Mouse (Mus musculus): Measurements from ENCODE around the gene Peli3. TPM values are rescaled to one million over a fixed set of nuclear protein-coding genes. Genes with fewer than 3 reads are reported as not detected.

Gene Peli3
- polyA plus RNA-seq, 1 experiment, result 3.6 TPM

DNA sequence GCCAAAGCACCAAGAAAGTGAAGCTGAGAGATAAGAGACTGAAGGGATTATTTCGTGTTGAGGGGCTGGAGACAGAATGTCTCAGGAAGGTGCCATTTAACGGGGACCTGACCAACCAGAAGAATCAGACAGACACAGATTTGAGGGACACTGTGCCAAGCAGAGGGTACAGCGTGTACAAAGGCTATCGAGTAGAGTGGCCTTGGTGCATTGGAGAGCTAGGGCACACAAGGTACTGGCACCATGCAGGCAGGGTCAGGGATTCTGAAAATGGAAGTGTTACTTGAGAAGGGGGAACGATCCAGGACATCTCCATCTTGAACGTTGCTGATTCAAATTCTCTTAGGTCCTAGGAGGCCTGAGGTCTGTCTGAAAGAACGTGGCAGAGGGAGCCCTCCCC is 33.6 kb downstream of the Peli3 start:
- H3K27ac ChIP-seq (ENCODE audit: insufficient read depth, low read depth, low read length), result no peak overlapping the region
- H3K27me3 ChIP-seq (replicated peaks; ENCODE audit: control insufficient read depth, insufficient read depth, low read length), result no peaks in the 10 kb centered on the region
- DNase-seq, result no peak
- H3K36me3 ChIP-seq (ENCODE audit: control insufficient read depth, insufficient read depth, low read length), result no peaks in the 10 kb centered on the region
- no peak for TF ChIP-seq CTCF (conservative IDR thresholded peaks at IDR 0.05; ENCODE audit: insufficient read depth, insufficient read length, low read depth, low read length)
- no peak for TF ChIP-seq POLR2A (IDR thresholded peaks at IDR 0.05; ENCODE audit: low read depth, low read length)
- H3K4me1 ChIP-seq (ENCODE audit: control insufficient read depth, insufficient read depth, low read length), result peaks cover 4% of the 10 kb centered on the region
- 91% methylated on average over 7 of the region's 7 CpGs for WGBS
- H3K4me3 ChIP-seq (ENCODE audit: insufficient read depth, low read depth, low read length), result no peak overlapping the region

DNA sequence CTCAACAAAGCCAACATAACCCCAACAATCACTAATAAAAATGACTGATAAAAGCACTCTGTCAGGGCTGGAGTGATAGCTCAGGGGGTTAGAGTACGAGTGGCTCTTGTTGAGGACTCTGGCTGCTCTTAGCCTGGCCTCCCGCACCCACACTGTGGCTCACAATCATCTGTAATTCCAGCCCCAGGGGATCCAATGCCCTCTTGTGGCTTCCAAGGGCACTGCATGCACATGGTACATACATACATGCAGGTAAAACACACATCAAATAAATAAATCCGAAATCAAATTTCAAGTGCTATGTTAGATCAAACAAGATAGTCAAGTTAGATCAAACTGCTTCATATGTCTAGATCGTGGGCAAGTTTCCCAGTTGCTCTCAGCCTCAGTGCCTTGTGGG is 34.8 kb downstream of the Peli3 start:
- Histone ChIP-seq H3K27me3 (replicated peaks; ENCODE audit: control insufficient read depth, insufficient read depth, low read length) (no peaks in the 10 kb centered on the region), H3K4me1 (ENCODE audit: control insufficient read depth, insufficient read depth, low read length) (peaks cover 4% of the 10 kb centered on the region), H3K4me3 (ENCODE audit: insufficient read depth, low read depth, low read length) (no peak overlapping the region), H3K36me3 (ENCODE audit: control insufficient read depth, insufficient read depth, low read length) (no peaks in the 10 kb centered on the region), H3K27ac (ENCODE audit: insufficient read depth, low read depth, low read length) (no peak overlapping the region)
- WGBS, result 74% methylated on average over 4 of the region's 4 CpGs
- TF ChIP-seq CTCF (conservative IDR thresholded peaks at IDR 0.05; ENCODE audit: insufficient read depth, insufficient read length, low read depth, low read length) (peak; percentile 65), POLR2A (IDR thresholded peaks at IDR 0.05; ENCODE audit: low read depth, low read length) (no peak)
- peak; percentile 48 for DNase-seq

DNA sequence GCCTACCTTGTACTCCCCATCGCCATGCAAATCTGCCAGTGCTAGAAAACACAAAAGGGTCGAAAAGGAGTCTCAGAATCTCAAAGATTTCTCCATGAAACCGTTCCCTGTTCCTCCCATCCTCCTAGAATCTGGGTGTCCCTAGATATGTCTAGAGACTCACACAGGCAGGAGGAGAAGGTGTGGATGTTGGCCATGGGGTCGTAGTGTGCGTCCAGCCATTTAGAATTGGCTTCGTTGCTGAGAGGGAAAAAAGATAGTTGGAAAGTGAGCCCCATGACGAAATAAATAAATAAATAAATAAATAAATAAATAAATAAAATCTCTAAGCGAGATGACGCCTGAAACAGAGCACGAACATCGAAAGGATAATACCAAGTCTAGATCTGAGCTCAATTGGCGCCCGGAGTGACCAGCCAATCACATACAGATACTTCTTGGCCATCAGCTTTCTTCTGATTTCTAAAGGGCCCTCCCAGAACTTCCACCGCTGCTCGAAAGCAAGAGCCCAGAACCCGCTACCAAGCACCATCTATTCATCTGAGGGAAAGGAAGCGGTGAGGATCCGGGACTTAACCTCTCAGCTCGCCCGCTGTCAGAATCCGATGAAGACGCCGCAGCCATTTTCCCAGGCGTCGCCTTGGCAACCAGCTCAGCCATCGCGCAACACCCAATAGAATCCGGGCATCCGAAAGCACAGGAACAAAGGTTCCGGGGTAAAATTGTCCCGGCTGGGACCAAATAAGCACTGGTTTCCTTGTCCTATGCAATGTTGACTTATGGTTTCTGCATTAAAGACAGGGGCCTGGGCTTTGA is 36.7 kb downstream of the Peli3 start, which contains the start of gene Bbs1:
TSS of gene Bbs1 (minus strand) at position 650 of the 816 bp plus-strand sequence.
- H3K27me3 ChIP-seq (replicated peaks; ENCODE audit: control insufficient read depth, insufficient read depth, low read length), result no peaks in the 10 kb centered on the region
- H3K27ac ChIP-seq (ENCODE audit: insufficient read depth, low read depth, low read length), result no peak within 1 kb of the TSS
- TF ChIP-seq POLR2A (IDR thresholded peaks at IDR 0.05; ENCODE audit: low read depth, low read length), result no peak
- no peak for TF ChIP-seq CTCF (conservative IDR thresholded peaks at IDR 0.05; ENCODE audit: insufficient read depth, insufficient read length, low read depth, low read length)
- peak; percentile 87 for DNase-seq
- H3K36me3 ChIP-seq (ENCODE audit: control insufficient read depth, insufficient read depth, low read length), result no peaks in the 10 kb centered on the region
- H3K4me3 ChIP-seq (ENCODE audit: insufficient read depth, low read depth, low read length), result peak within 1 kb of the TSS; percentile 83
- H3K4me1 ChIP-seq (ENCODE audit: control insufficient read depth, insufficient read depth, low read length), result peaks cover 4% of the 10 kb centered on the region
- WGBS, result 5% methylated on average over 31 of the region's 31 CpGs

DNA sequence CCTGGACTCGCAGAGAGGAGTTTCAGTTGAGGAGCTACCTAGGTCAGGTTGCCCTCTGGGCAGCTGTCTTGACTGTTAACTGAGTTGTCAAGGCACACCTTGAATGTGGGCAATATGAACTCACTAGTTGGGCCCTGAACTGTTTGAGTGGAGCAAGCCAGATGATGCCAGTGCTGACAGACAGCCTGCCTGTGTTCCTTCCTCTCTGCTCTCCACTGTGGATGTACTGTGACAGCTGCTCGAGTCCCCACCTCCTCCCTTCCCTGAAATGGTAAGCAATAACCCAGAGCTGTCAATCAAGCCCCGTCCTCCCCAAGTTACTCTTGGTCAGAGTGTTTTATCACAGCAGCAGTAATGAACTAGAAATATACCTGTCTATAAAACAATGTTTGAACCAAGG is 43.0 kb downstream of the Peli3 start:
- no peak for TF ChIP-seq CTCF (conservative IDR thresholded peaks at IDR 0.05; ENCODE audit: insufficient read depth, insufficient read length, low read depth, low read length)
- no peak for TF ChIP-seq POLR2A (IDR thresholded peaks at IDR 0.05; ENCODE audit: low read depth, low read length)
- no peaks in the 10 kb centered on the region for H3K4me1 ChIP-seq (ENCODE audit: control insufficient read depth, insufficient read depth, low read length)
- 65% methylated on average over 3 of the region's 3 CpGs for WGBS
- no peaks in the 10 kb centered on the region for H3K36me3 ChIP-seq (ENCODE audit: control insufficient read depth, insufficient read depth, low read length)
- no peak overlapping the region for H3K27ac ChIP-seq (ENCODE audit: insufficient read depth, low read depth, low read length)
- no peak overlapping the region for H3K4me3 ChIP-seq (ENCODE audit: insufficient read depth, low read depth, low read length)
- DNase-seq, result no peak
- no peaks in the 10 kb centered on the region for H3K27me3 ChIP-seq (replicated peaks; ENCODE audit: control insufficient read depth, insufficient read depth, low read length)

DNA sequence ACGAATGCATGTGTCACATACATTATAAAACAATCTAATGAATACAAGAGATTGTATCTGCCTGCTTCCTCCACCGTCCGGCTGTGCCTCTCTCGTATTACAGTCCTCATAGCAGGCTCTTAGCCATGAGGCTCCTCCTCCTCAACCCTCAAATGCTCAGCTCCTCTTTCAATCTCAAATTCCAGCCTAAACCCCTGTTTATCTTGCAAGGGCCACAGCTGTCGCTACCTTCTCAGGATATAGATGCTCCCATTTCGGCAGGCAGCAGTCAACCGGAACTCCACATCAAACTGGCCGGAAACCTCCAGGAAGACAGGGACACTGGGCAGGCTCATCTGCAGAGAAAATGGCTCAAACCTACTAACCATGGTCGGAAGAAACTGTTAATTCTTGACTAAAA is 44.0 kb downstream of the Peli3 start:
- no peak for DNase-seq
- no peak overlapping the region for H3K27ac ChIP-seq (ENCODE audit: insufficient read depth, low read depth, low read length)
- 60% methylated on average over 9 of the region's 9 CpGs for WGBS

DNA sequence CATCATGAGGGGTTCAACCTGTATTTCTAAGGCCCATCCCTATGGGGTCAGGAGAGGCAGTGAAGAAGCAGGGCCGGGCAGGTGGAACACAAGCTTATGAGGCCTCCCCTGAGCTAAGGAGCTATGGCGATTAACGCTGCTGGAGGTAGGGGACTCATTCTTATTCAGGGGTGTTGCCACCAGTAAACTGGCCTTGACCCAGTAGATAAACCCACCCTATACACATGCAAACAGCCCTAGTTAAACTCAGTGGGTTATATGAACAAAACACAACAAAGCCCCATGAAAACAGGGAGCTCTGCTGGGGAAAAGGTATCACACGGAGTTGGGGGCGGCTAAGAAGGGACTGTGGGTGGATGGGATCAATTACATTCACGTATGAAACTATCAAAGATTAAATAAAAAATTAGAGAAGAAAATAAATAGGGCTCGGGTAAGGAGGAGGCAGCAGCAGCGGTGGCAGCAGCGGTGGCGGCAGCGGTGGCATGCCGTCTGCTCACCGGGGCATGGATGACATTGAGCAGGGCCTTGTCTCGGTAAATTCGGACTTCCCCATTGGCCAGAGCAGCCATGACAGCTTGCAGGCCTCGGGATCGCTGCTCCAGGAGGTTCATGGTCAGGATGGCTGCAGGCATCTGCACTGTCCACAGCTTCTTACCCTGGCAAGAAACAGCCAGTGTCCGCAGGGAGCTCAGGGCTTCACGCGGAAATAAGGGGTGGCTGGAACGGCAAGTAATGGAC is 46.0 kb downstream of the Peli3 start:
- Histone ChIP-seq H3K4me1 (ENCODE audit: control insufficient read depth, insufficient read depth, low read length) (no peaks in the 10 kb centered on the region), H3K27ac (ENCODE audit: insufficient read depth, low read depth, low read length) (no peak overlapping the region), H3K36me3 (ENCODE audit: control insufficient read depth, insufficient read depth, low read length) (no peaks in the 10 kb centered on the region; the same call in 1 of the 2 replicates), H3K27me3 (replicated peaks; ENCODE audit: control insufficient read depth, insufficient read depth, low read length) (no peaks in the 10 kb centered on the region), H3K4me3 (ENCODE audit: insufficient read depth, low read depth, low read length) (no peak overlapping the region)
- DNase-seq, result no peak
- TF ChIP-seq CTCF (conservative IDR thresholded peaks at IDR 0.05; ENCODE audit: insufficient read depth, insufficient read length, low read depth, low read length) (no peak), POLR2A (IDR thresholded peaks at IDR 0.05; ENCODE audit: low read depth, low read length) (no peak)
- WGBS, result 50% methylated on average over 21 of the region's 21 CpGs

More for the DNA sequence above, 44.0 kb downstream of the Peli3 start:
- H3K4me1 ChIP-seq (ENCODE audit: control insufficient read depth, insufficient read depth, low read length), result no peaks in the 10 kb centered on the region
- TF ChIP-seq POLR2A (IDR thresholded peaks at IDR 0.05; ENCODE audit: low read depth, low read length) (no peak), CTCF (conservative IDR thresholded peaks at IDR 0.05; ENCODE audit: insufficient read depth, insufficient read length, low read depth, low read length) (no peak)
- no peaks in the 10 kb centered on the region for H3K27me3 ChIP-seq (replicated peaks; ENCODE audit: control insufficient read depth, insufficient read depth, low read length)
- H3K36me3 ChIP-seq (ENCODE audit: control insufficient read depth, insufficient read depth, low read length), result no peaks in the 10 kb centered on the region
- no peak overlapping the region for H3K4me3 ChIP-seq (ENCODE audit: insufficient read depth, low read depth, low read length)

DNA sequence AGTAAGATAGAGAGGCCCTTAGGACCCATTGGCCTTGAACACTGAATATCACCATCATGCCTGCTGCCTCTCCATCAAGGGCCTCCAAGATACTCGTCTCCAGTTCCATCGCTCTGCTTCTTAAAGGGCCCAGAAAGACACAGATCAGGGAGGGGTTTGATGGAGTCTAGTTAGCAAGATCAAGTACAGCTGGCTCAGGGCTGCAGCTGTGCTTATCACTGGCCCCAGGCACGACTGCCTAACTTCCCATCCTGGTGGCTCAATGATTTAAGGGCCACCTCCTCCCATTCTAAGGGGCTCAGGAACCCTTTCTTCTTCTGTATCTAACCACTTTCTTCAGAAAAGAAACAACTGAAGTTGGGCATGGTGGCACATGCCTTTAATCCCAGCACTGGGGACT is 51.1 kb downstream of the Peli3 start:
- 74% methylated on average over 3 of the region's 3 CpGs for WGBS
- no peak for DNase-seq

More for the DNA sequence above, 51.1 kb downstream of the Peli3 start:
- H3K4me3 ChIP-seq (ENCODE audit: insufficient read depth, low read depth, low read length), result no peak overlapping the region
- H3K4me1 ChIP-seq (ENCODE audit: control insufficient read depth, insufficient read depth, low read length), result no peaks in the 10 kb centered on the region
- no peaks in the 10 kb centered on the region; the same call in 1 of the 2 replicates for H3K36me3 ChIP-seq (ENCODE audit: control insufficient read depth, insufficient read depth, low read length)
- no peaks in the 10 kb centered on the region for H3K27me3 ChIP-seq (replicated peaks; ENCODE audit: control insufficient read depth, insufficient read depth, low read length)
- no peak for TF ChIP-seq CTCF (conservative IDR thresholded peaks at IDR 0.05; ENCODE audit: insufficient read depth, insufficient read length, low read depth, low read length)
- no peak for TF ChIP-seq POLR2A (IDR thresholded peaks at IDR 0.05; ENCODE audit: low read depth, low read length)
- no peak overlapping the region for H3K27ac ChIP-seq (ENCODE audit: insufficient read depth, low read depth, low read length)

All from kidney, adult 2 months (tissue).